Mouse (Mus musculus): ENCODE data around the gene Smim8. TPM values are rescaled to one million over a fixed set of nuclear protein-coding genes. Genes with fewer than 3 reads are reported as not detected.
"Not testable (repeated sequence)": the region's sequence is repeated elsewhere in the genome, so short reads cannot be mapped to it uniquely, and the experiment has no call there.

The Smim8 gene
- polyA plus RNA-seq, 1 experiment from 2014 or later: 45.0 TPM

GRCm38 (mm10) chr4:34785646-34786045, 7.4 kb upstream of the Smim8 start:
- WGBS: 84% methylated on average over 2 of the region's 2 CpGs
- Histone ChIP-seq H3K36me3 (ENCODE audit: control insufficient read depth, insufficient read depth, low read length) (no peaks in the 10 kb centered on the region), H3K27me3 (replicated peaks; ENCODE audit: control insufficient read depth, insufficient read depth, low read length) (no peaks in the 10 kb centered on the region), H3K9ac (ENCODE audit: low read depth, low read length) (no peak overlapping the region), H3K27ac (ENCODE audit: low read depth, low read length) (no peak overlapping the region), H3K4me2 (no peak overlapping the region), H3K4me3 (ENCODE audit: low read depth, low read length) (no peak overlapping the region), H3K9me3 (ENCODE audit: control insufficient read depth, low read length) (no peaks in the 10 kb centered on the region), H3K4me1 (replicated peaks; ENCODE audit: control insufficient read depth, insufficient read depth, low read length) (no peaks in the 10 kb centered on the region)
- DNase-seq (ENCODE audit: low spot score): no peak
- no peak for ATAC-seq (replicated peaks; ENCODE audit: low FRiP score)

DNA sequence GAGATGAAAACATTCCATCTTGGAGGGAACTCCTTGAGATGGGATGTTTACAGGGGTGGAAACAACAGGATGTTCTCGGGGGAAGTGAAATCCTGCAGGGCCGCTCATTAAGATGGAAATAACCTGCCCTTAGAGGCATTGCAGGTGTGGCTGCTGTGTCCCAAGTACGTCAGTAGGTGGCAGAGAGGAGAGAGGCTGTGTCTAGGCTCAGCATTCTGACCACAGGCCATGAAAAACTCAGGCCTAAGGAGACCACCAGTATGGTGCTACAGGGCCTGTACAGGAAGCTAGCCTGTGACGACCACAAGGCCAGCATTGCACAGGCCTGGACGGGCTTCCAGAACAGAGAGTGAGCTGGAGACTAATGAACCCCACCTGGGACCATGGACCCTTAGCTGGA, 6.6 kb upstream of the Smim8 start:
- no peak overlapping the region for H3K27ac ChIP-seq (ENCODE audit: low read depth, low read length)
- H3K4me2 ChIP-seq: no peak overlapping the region
- H3K4me3 ChIP-seq (ENCODE audit: low read depth, low read length): no peak overlapping the region
- H3K9ac ChIP-seq (ENCODE audit: low read depth, low read length): no peak overlapping the region
- DNase-seq (ENCODE audit: low spot score) (no peak), ATAC-seq (replicated peaks; ENCODE audit: low FRiP score) (no peak)
- 69% methylated on average over 5 of the region's 5 CpGs for WGBS
- H3K36me3 ChIP-seq (ENCODE audit: control insufficient read depth, insufficient read depth, low read length): no peaks in the 10 kb centered on the region
- no peaks in the 10 kb centered on the region for H3K27me3 ChIP-seq (replicated peaks; ENCODE audit: control insufficient read depth, insufficient read depth, low read length)
- no peaks in the 10 kb centered on the region for H3K9me3 ChIP-seq (ENCODE audit: control insufficient read depth, low read length)
- H3K4me1 ChIP-seq (replicated peaks; ENCODE audit: control insufficient read depth, insufficient read depth, low read length): no peaks in the 10 kb centered on the region

GRCm38 (mm10) chr4:34782730-34783129, 4.5 kb upstream of the Smim8 start:
- 34% methylated on average over 4 of the region's 4 CpGs for WGBS
- DNase-seq (ENCODE audit: low spot score) (no peak), ATAC-seq (replicated peaks; ENCODE audit: low FRiP score) (no peak)
- no peaks in the 10 kb centered on the region for H3K9me3 ChIP-seq (ENCODE audit: control insufficient read depth, low read length)
- no peaks in the 10 kb centered on the region for H3K4me1 ChIP-seq (replicated peaks; ENCODE audit: control insufficient read depth, insufficient read depth, low read length)
- H3K27ac ChIP-seq (ENCODE audit: low read depth, low read length): no peak overlapping the region
- H3K9ac ChIP-seq (ENCODE audit: low read depth, low read length): no peak overlapping the region
- H3K36me3 ChIP-seq (ENCODE audit: control insufficient read depth, insufficient read depth, low read length): no peaks in the 10 kb centered on the region
- H3K4me3 ChIP-seq (ENCODE audit: low read depth, low read length): no peak overlapping the region
- H3K27me3 ChIP-seq (replicated peaks; ENCODE audit: control insufficient read depth, insufficient read depth, low read length): no peaks in the 10 kb centered on the region
- no peak overlapping the region for H3K4me2 ChIP-seq

DNA sequence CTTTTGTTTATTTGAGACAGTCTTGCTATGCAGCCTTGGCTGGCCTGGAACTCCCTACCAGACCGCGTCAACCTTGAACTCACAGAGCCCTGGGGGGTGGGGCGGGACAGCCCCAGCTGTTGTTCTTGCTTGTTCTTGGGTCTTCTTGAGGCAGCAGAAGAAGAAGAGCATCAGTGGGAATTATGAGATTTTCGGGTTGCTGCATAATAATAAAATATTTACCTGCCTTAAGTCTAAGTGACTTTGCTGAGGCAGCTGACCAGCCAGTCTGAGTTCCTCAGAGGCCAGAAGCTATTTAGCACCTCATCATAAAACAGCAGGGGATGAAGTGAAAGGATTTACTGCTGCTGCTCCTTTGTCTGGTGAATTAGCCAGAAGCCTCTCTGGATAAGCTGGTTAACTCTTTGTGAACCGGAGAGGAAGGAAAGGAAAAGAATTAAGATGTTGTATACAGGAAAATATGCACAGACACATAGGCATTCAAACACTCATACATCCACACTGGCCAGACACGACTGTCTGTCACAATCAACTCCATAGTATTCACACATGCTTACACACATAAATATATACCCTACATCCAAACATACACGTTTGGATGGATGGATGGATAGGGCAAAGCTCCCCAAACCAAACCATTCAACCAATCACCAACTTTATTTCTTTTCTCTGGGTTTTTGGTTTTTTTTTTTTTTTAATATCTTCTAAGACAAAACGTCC, 6.4 kb downstream of the Smim8 start:
- ATAC-seq (replicated peaks; ENCODE audit: low FRiP score) (no peak), DNase-seq (ENCODE audit: low spot score) (no peak)
- Histone ChIP-seq H3K27me3 (replicated peaks; ENCODE audit: control insufficient read depth, insufficient read depth, low read length) (no peaks in the 10 kb centered on the region), H3K4me1 (replicated peaks; ENCODE audit: control insufficient read depth, insufficient read depth, low read length) (peaks cover 3% of the 10 kb centered on the region), H3K4me3 (ENCODE audit: low read depth, low read length) (no peak overlapping the region), H3K36me3 (ENCODE audit: control insufficient read depth, insufficient read depth, low read length) (no peaks in the 10 kb centered on the region), H3K9me3 (ENCODE audit: control insufficient read depth, low read length) (no peaks in the 10 kb centered on the region), H3K9ac (ENCODE audit: low read depth, low read length) (no peak overlapping the region), H3K27ac (ENCODE audit: low read depth, low read length) (no peak overlapping the region), H3K4me2 (no peak overlapping the region)
- WGBS: 33% methylated on average over 8 of the region's 8 CpGs

DNA sequence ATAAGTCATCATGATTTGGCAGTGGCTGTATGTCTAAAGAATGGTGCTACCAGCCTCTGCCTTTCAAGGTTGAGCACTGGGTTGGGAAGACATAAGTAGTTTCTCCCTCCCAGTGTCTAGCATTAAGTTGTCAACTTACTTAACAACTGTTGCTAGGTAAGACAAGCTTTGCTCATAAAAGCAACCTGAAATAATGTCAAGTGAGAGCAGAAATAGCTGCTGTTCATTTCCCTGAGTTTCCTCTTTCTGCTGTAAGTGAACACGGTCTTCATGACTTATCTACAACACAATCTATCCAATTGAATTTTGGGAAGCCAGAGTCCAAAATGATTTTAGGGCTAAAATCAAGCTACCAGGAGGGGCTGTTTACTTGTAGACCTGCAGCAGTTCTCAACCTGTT, 22.1 kb downstream of the Smim8 start, which contains the start of gene Gm136:
Gene Gm136 (minus strand): TSS at position 101 of the 400 bp plus-strand sequence.
- Histone ChIP-seq H3K9ac (ENCODE audit: low read depth, low read length) (no peak within 1 kb of the TSS), H3K9me3 (ENCODE audit: control insufficient read depth, low read length) (no peaks in the 10 kb centered on the region), H3K36me3 (ENCODE audit: control insufficient read depth, insufficient read depth, low read length) (no peaks in the 10 kb centered on the region), H3K27me3 (replicated peaks; ENCODE audit: control insufficient read depth, insufficient read depth, low read length) (no peaks in the 10 kb centered on the region), H3K27ac (ENCODE audit: low read depth, low read length) (no peak within 1 kb of the TSS), H3K4me2 (no peak within 1 kb of the TSS), H3K4me3 (ENCODE audit: low read depth, low read length) (no peak within 1 kb of the TSS), H3K4me1 (replicated peaks; ENCODE audit: control insufficient read depth, insufficient read depth, low read length) (no peaks in the 10 kb centered on the region)
- ATAC-seq (replicated peaks; ENCODE audit: low FRiP score) (no peak), DNase-seq (ENCODE audit: low spot score) (no peak)
- 75% methylated on average over 1 of the region's 1 CpGs for WGBS

- Histone ChIP-seq H3K4me1 (replicated peaks; ENCODE audit: control insufficient read depth, insufficient read depth, low read length) (no peaks in the 10 kb centered on the region), H3K9ac (ENCODE audit: low read depth, low read length) (no peak overlapping the region), H3K4me3 (ENCODE audit: low read depth, low read length) (no peak overlapping the region), H3K4me2 (no peak overlapping the region), H3K9me3 (ENCODE audit: control insufficient read depth, low read length) (no peaks in the 10 kb centered on the region), H3K27me3 (replicated peaks; ENCODE audit: control insufficient read depth, insufficient read depth, low read length) (no peaks in the 10 kb centered on the region), H3K27ac (ENCODE audit: low read depth, low read length) (no peak overlapping the region), H3K36me3 (ENCODE audit: control insufficient read depth, insufficient read depth, low read length) (no peaks in the 10 kb centered on the region)
- ATAC-seq (replicated peaks; ENCODE audit: low FRiP score): no peak
- WGBS: 52% methylated on average over 6 of the region's 6 CpGs
- no peak for DNase-seq (ENCODE audit: low spot score)
Measured at GRCm38 (mm10) chr4:34749236-34749635, 29.0 kb downstream of the Smim8 start.

DNA sequence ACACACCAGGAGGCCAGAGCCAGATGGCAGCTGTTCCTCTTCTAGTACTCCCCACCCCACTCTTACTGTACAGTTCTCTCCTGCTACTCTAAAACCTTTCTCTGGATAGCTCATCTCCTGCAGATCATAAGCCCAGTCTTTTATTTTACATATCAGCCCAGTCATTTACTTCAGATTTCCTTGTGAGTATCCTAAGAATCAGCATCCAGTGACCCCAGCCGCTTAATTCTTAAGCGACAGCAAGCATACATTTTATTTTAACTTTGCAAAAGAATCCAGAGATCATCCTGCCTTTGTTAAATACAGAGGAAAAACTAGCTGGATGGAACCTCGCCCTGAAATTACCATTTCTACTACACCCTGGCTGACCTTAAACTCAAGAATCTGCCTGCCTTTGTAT, 43.8 kb downstream of the Smim8 start:
- Histone ChIP-seq H3K36me3 (ENCODE audit: control insufficient read depth, insufficient read depth, low read length) (no peaks in the 10 kb centered on the region), H3K27ac (ENCODE audit: low read depth, low read length) (no peak overlapping the region), H3K4me1 (replicated peaks; ENCODE audit: control insufficient read depth, insufficient read depth, low read length) (no peaks in the 10 kb centered on the region), H3K27me3 (replicated peaks; ENCODE audit: control insufficient read depth, insufficient read depth, low read length) (no peaks in the 10 kb centered on the region), H3K9ac (ENCODE audit: low read depth, low read length) (no peak overlapping the region), H3K4me2 (no peak overlapping the region), H3K4me3 (ENCODE audit: low read depth, low read length) (no peak overlapping the region), H3K9me3 (ENCODE audit: control insufficient read depth, low read length) (no peaks in the 10 kb centered on the region)
- DNase-seq (ENCODE audit: low spot score) (no peak), ATAC-seq (replicated peaks; ENCODE audit: low FRiP score) (no peak)
- WGBS: 69% methylated on average over 3 of the region's 3 CpGs

GRCm38 (mm10) chr4:34733415-34733814, 44.8 kb downstream of the Smim8 start:
- WGBS: 21% methylated on average over 2 of the region's 2 CpGs
- not testable (repeated sequence) for H3K9me3 ChIP-seq (ENCODE audit: control insufficient read depth, low read length); H3K4me3 ChIP-seq (ENCODE audit: low read depth, low read length); H3K36me3 ChIP-seq (ENCODE audit: control insufficient read depth, insufficient read depth, low read length); H3K9ac ChIP-seq (ENCODE audit: low read depth, low read length); H3K27me3 ChIP-seq (replicated peaks; ENCODE audit: control insufficient read depth, insufficient read depth, low read length); DNase-seq (ENCODE audit: low spot score); H3K4me1 ChIP-seq (replicated peaks; ENCODE audit: control insufficient read depth, insufficient read depth, low read length); H3K27ac ChIP-seq (ENCODE audit: low read depth, low read length); ATAC-seq (replicated peaks; ENCODE audit: low FRiP score); H3K4me2 ChIP-seq

- H3K4me2 ChIP-seq: peak within 1 kb of the TSS; percentile 82
- ATAC-seq (replicated peaks; ENCODE audit: low FRiP score) (peak; percentile 96), DNase-seq (ENCODE audit: low spot score) (peak; percentile 79)
- H3K27me3 ChIP-seq (replicated peaks; ENCODE audit: control insufficient read depth, insufficient read depth, low read length): no peaks in the 10 kb centered on the region
- H3K4me1 ChIP-seq (replicated peaks; ENCODE audit: control insufficient read depth, insufficient read depth, low read length): no peaks in the 10 kb centered on the region
- H3K27ac ChIP-seq (ENCODE audit: low read depth, low read length): no peak within 1 kb of the TSS
- no peak within 1 kb of the TSS for H3K9ac ChIP-seq (ENCODE audit: low read depth, low read length)
- H3K4me3 ChIP-seq (ENCODE audit: low read depth, low read length): peak within 1 kb of the TSS; percentile 51
- under 1% methylated on average over 38 of the region's 38 CpGs for WGBS
- H3K36me3 ChIP-seq (ENCODE audit: control insufficient read depth, insufficient read depth, low read length): no peaks in the 10 kb centered on the region
- H3K9me3 ChIP-seq (ENCODE audit: control insufficient read depth, low read length): no peaks in the 10 kb centered on the region
Measured at GRCm38 (mm10) chr4:34729851-34730341, 48.3 kb downstream of the Smim8 start, which contains the start of gene Cfap206. Gene Cfap206 (minus strand): TSS chr4:34730206.
